Mouse (Mus musculus) gastrocnemius, adult 8-10 months (tissue): ENCODE measurements around the gene Il12rb2. TPM values are rescaled to one million over a fixed set of nuclear protein-coding genes. Genes with fewer than 3 reads are reported as not detected.

Experiments used
- DNase-seq, 2 experiments: peaks; one replicate each; pipeline ENCODE4 v3.0.0; 2022; ENCODE audit warnings: low spot score in 2 of 2
- total RNA-seq, 4 experiments: library from RNA; stranded (reverse); gene quantifications; 2 replicates each; pipeline ENCODE4 v1.2.4; 2022

The Il12rb2 gene
- total RNA-seq, 4 experiments from 2014 or later = not detected

DNA sequence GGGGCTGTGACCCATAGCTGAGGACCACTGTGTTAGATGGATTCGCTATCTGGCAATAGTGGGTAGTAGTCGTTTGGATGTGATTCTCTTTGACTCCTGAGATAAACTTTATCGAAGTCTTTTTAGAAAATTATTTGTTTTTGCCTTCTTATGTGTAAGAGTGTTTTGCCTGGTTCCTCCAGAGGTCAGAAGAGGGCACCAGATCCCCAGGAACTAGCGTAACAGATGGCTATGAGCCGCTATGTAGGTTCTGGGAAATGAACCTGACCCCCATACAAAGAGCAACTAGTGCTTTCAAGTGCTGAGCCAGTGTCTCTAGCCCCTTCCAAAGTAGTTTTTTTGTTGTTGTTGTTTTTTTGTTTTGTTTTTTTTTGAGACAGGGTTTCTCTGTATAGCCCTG lies 79.9 kb downstream of the Il12rb2 start:
- DNase-seq = no peak

DNA sequence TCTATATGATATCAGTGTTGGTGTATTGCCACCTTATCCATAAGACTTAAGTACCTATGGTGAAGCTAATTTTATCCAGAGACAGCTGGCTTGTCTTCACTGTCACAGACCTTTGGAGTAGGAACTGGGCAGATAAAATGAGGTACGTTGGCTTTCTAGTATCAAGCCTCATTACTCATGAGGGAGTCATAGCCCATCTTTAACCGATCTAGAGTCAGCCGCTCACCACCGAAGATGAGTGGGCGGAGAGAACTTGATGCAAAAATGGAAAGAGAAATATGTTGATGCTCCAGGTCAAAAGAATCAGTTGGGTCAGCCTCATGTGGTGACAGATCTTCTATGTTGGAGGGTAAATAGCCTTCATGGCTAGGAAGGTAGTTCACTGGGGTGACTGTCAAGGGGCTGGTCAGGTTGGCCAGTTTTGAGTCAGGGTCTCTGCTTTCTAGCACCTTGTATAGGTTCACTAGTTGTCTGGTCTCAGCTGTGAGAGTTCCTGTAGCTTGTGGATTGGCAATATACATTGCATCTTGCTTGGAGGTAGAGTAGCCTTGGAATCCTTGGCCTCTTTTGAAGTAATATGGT lies 83.9 kb downstream of the Il12rb2 start:
- DNase-seq = no peak

DNA sequence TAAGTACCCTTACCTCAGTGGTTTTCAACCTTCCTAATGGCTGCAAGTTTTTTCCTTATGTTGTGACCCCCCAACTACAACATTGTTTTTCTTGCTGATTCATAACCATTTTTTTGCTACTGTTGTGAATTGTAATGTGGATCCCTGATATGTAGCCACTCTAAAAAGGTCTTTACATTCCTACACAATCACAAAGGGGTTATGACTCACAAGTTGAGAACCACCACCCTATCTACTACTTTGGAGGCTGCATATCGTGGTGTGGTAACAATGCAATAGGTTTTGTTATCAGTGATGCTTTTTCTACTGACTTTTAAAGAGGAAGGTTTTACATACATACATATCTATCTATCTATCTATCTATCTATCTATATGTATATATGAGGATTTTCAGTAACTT lies 93.1 kb downstream of the Il12rb2 start:
- DNase-seq = no peak

DNA sequence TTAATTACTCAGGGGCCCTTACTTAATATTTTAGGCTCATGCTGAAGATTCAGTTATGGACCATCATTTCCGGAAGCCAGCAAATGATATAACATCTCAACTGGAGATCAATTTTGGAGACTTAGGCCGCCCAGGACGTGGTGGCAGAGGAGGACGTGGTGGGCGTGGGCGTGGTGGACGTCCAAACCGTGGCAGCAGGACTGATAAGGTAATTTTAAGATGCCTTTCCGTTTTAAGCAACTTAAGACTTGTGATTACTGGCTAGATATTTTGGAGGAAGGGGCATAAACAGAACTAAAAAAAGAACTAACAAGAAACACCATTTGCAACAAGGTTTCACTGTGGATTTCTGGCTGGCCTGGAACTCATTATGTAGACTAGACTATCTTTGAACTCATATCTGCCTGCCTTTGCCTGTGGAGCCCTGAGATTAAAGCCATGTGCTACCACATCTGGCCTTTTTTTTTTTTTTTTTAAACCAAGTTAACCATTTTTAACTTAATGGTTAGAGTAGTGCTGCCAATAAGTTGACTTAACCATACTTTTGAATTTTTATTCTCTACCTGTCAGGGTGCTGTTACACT lies 94.3 kb downstream of the Il12rb2 start:
- no peak for DNase-seq

DNA sequence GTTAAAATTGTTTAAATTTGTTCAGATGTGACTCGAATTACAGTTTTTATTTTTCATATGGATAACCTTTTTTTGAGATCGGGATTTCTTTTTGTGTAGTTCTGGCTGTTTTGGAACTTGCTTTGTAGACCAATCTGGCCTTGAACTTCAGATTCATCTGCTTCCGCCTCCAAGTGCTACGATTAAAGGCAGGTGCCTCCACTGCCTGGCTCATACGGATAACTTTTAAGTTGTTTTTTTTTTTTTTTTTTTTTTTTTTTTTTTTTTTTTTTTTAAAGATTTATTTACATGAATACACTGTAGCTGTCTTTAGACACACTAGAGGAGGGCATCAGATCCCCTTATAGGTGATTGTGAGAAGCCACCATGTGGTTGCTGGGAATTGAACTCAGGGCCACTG lies 98.0 kb downstream of the Il12rb2 start:
- no peak for DNase-seq

DNA sequence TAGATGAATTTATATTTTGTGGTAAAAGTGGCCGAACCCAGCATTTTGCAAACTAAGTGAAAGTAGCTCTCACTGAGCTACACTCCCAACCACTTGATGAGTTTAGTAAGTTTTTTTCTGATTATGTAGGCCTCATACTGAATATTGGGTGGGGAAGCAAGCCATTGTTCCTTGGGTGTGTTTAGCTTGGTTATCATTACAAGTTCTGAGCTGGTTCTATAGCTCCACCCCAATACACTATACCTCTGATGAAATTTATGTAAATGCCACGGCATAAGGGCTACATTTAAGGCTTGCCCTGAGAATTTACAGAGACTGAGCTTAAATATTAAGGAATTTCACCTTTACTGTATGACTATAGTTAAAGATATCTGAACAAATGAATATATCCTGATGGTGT lies 106.5 kb downstream of the Il12rb2 start:
- no peak for DNase-seq

DNA sequence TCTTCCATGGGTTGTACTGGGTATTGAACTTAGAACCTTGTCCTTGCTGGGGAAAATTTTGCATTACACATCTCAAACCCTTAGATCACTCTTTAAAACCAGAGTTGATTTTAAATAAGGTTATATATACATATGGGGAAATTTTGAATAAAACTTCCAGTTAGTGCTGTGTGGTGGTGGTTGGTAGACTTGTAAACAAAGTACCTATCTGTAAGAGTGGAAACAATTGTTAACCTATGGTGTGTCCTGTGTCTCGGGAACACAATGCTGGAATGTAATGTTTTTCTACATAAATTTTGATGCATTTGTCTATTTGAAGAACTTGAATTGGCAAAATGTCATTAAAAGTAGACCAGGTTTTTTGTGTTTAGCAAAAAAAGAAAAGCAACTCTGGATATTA lies 107.0 kb downstream of the Il12rb2 start:
- DNase-seq = no peak

DNA sequence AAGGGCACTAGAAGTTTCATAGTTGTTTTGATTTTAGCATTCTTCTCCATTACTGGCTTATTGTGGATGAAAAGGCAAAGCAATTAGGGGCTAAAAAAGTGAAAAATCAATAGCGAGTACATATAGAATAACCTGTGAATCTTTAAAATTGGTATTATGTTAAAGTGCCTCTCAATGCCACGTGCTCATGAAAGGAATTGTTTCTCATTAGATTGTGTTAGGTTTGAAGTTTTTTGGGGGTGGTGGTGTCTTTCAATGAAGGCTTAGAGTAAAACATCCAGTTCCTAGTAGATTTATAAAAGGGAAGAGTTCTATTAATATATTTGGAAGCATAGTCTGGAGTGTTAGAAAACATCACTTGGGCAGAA lies 107.8 kb downstream of the Il12rb2 start:
- no peak for DNase-seq

DNA sequence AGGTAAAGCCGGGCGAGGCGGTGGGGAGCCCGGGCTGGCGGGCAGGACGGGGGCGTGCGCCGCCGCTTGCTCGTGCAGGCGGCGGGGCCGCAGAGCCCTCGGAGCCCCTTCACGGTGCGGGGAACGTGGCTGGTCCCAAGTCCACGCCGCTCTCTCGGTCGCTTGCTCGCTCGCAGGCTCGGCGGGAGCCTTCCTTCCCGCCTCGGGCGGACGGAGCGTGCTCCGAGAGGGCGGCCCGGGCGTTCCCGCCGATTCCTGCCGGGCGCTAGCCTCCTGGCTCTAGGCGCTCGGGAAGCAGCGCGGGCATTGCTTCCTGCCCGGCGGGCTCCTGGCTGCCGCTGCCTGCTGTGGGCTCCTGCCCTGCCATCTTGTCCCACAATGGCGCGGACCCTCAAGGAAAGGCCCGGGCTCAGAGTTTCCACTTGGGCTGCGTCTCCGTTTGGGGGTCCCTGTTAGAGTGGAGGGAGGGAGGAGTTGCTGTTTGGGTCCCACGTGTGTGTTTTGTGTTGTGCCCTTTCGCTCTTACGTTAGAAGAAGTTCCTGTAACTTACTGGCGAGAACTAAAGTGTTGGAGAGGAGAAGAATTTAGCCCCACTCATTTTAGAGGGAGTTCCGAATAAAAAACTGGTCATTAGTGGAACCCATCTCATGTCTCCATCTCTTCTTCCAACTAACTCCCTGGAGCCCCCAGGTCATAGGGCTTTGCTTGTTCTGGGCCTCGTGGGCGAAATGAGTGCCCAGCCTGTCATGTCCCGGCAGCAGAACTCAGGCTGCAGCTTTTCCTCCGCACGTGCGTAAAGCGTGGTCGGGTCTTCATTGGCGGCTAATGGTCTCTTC lies 108.4 kb downstream of the Il12rb2 start:
- peak; percentile 12 to 23 for DNase-seq

DNA sequence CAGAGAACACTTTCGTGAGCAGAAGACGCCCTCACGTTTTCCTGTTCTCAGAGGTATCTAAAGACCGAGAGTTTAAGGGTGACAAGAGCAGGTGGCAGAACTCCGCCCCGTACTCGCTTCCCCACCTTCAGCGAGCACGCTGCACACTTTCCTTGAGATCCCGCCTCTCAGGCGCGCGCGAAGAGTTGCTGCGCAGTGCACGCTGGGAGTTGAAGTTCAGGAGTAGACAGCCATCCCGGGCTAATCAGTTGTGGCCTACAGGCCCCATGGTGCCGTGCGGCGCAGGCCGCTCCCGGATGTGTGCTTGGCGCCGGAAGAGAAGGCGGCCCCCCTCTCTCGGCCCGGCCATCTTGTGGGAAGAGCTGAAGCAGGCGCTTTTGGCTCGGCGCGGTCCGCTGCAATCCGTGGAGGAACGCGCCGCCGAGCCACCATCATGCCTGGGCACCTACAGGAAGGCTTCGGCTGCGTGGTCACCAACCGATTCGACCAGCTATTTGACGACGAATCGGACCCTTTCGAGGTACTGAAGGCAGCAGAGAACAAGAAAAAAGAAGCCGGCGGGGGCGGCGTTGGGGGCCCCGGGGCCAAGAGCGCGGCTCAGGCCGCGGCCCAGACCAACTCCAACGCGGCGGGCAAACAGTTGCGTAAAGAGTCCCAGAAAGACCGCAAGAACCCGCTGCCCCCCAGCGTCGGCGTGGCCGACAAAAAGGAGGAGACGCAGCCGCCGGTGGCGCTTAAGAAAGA lies 109.2 kb downstream of the Il12rb2 start:
- DNase-seq = peak; percentile 94 to 96

DNA sequence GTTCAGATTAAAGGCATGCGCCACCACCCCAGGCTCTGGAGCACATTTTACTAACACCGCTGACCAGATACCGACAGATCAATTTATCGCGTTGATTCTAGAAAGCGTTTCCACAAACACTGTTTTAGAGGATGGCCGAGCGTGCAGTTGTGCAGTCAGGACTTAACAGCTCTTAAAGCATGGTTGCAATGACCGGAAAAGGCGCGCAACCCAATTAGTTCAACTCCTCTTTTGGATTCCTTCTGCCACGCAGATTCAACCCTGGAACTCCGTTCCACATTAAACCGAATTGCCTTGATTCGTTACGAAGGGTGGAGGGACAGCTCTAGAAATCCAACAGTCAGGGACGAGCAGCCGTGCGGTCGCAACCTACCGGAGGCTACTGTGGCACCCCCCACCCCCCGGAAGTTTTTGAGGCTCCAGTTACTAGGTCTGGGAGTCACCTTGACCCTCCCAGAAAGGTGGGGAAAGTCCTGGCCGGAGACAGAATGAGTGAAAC lies 109.8 kb downstream of the Il12rb2 start:
- DNase-seq = no peak

DNA sequence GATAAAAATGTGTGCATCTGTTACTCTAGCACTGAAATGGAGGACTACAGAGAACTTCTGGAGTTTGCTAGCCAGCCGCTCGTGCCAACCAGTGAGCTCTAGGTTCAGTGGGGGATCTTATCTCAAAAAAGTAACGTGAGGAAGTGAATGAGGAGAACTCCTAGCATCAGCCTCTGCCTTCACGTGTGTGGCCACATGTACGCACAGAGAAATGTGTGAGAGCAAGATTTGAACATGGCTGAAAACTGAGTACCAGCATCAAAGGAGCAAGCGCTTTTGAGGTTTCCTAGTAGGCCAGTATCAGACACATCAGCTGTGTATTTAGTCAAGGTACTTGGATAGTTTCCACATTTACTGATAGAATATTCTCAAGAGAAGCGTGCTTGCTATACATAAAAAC lies 111.1 kb downstream of the Il12rb2 start:
- no peak for DNase-seq

DNA sequence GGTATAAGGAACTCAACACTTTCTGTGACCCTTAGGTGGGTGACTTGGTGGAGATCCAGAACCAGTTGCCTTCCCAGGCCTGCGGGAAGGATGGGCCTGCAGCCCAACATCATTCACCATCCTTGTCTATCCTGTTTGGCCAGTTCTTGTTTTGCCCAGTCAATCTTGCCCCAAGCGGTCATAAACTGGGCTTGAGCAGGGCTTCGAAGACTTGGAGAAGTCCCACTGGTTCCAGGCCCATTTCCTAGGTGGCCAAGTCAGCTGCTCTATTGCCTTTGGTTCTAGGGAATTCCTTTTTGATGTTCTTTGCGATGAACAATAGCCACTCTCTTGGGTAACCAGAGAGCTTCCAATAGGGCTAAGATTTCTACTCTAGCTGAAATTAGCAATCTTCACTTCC lies 124.9 kb downstream of the Il12rb2 start:
- DNase-seq = no peak

DNA sequence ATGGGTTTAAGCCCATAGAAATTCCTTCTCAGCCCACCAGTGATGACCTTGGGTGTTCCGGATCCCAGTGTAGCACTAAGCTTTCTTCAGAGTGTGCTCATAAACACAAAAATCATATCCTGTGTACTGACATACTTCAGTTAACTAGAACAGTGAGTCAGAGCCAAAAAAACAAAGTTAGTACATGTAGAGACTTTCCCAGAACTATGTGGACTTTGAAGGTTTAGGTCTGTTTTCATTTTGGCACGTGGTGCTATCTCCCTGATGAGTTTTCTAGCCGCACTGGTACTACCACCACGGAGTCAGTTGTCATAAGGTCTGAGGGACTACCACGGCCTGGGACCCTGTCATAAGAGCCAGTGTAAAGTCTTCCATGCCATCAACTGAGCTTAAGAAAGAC lies 131.5 kb downstream of the Il12rb2 start:
- no peak for DNase-seq

DNA sequence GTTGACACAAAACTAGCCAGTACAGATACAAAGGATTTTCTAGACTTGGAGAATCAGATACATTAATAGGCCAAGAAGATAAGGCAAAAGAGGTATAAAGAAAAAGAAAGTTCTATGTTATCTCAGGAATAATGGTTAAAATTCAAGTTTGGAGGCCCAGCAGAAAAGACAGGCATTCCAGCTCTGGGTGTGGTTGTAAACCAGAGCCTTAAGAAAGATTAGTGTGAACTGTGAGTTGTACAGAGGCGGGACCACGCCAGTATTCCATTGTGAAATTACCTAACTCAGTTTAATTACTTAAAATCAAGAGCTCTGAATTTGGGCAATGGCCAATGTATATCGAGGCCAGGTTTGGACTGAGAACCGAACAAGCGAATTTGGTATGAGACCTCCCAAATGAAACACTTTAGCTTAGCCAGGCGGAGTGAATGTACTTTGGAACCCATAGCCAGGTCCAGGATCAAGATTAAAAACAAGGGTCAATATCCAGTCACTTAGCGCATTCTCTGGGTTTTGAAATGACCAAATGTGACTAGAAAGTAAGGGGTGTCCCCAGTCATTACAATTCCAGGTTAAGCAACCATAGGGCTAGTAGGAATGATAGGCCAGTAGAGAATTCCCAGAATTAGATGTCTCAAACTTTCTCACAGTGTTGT lies 132.1 kb downstream of the Il12rb2 start:
- DNase-seq = no peak

Other genes starting within 250 kb of the Il12rb2 start
- gene Serbp1, start 138.0 kb downstream of the Il12rb2 start, total RNA-seq = 100 to 1,000 TPM; 174 to 282 (median 238) TPM
- not detected for gene Il23r, start 115.7 kb upstream of the Il12rb2 start, total RNA-seq
- gene Tacstd2, start 159.6 kb upstream of the Il12rb2 start, total RNA-seq = not detected